Mouse (Mus musculus) liver, adult 2 months (tissue): ENCODE data around the gene Gse1. TPM values are rescaled to one million over a fixed set of nuclear protein-coding genes. Genes with fewer than 3 reads are reported as not detected.

Experiments
- DNase-seq: peaks from one replicate; pipeline ENCODE4 v3.0.0-alpha.2; 2011; ENCODE audit warnings: low read depth, low spot score; ENCODE audit errors: extremely low read depth
- H3K27ac ChIP-seq: fragments of 200-500 bp; replicated peaks from 2 replicates; pipeline ENCODE4 v1.5.1; 2012; ENCODE audit warnings: low read depth, mild to moderate bottlenecking, control low read depth, inconsistent platforms, low read length; ENCODE audit not compliant: insufficient read depth
- H3K27me3 ChIP-seq: fragments of 200-500 bp; 2 replicates; pipeline ENCODE4 v1.6.1; 2012; ENCODE audit warnings: mild to moderate bottlenecking, moderate library complexity, low read length, inconsistent platforms; ENCODE audit not compliant: control insufficient read depth, insufficient read depth
- H3K36me3 ChIP-seq: fragments of 200-500 bp; 2 replicates; pipeline ENCODE4 v1.6.1; 2012; ENCODE audit warnings: low read length, inconsistent platforms; ENCODE audit not compliant: control insufficient read depth, insufficient read depth
- H3K4me1 ChIP-seq: fragments of 200-500 bp; 2 replicates; pipeline ENCODE4 v1.6.1; 2011; ENCODE audit warnings: low read length; ENCODE audit not compliant: control insufficient read depth, insufficient read depth
- H3K4me3 ChIP-seq: fragments of 200-500 bp; 2 replicates; pipeline ENCODE4 v1.5.1; 2011; ENCODE audit warnings: low read depth, mild to moderate bottlenecking, control low read depth, low read length, moderate library complexity; ENCODE audit not compliant: insufficient read depth
- H3K79me2 ChIP-seq: fragments of 200-500 bp; 2 replicates; pipeline ENCODE4 v1.6.1; 2012; ENCODE audit warnings: inconsistent platforms, mild to moderate bottlenecking, low read length, moderate library complexity; ENCODE audit not compliant: control insufficient read depth, insufficient read depth
- H3K9ac ChIP-seq: fragments of 200-500 bp; 2 replicates; pipeline ENCODE4 v1.6.1; 2012; ENCODE audit warnings: low read depth, mild to moderate bottlenecking, control low read depth, inconsistent platforms, low read length
- CTCF ChIP-seq: fragments of 200-500 bp; IDR thresholded peaks from 2 replicates; pipeline ENCODE4 v1.5.1; 2011; ENCODE audit warnings: low read depth, low read length, control low read depth
- POLR2A ChIP-seq: fragments of 200-500 bp; IDR thresholded peaks from 2 replicates; pipeline ENCODE4 v1.6.1; 2011; ENCODE audit warnings: low read length, control low read depth; ENCODE audit not compliant: insufficient read depth; ENCODE audit errors: extremely low read depth
- WGBS: fragments of 180-500 bp; shearing (Covaris S2); methylation state at CpG from one replicate; pipeline ENCODE4 v1.1.7; 2018; 5-methylcytosine and 5-hydroxymethylcytosine counted together
- polyA plus RNA-seq: library from polyadenylated mRNA; depleted of rRNA; stranded (reverse); fragments of >200 nt; gene quantifications from 2 replicates; pipeline ENCODE4 v1.2.3, GENCODE M21; 2012
- total RNA-seq: library from RNA; depleted of rRNA; stranded (reverse); fragments of >200 nt; gene quantifications from 2 replicates; pipeline ENCODE4 v1.2.3, GENCODE M21; 2014

The Gse1 gene
- total and polyA plus RNA-seq, 2 experiments, result 2.6 to 10.0 TPM

- peaks cover 6% of the 10 kb centered on the region for H3K4me1 ChIP-seq
- 86% methylated on average over 5 of the region's 5 CpGs for WGBS
Measured at GRCm38 (mm10) chr8:120297000-120297399, 68.7 kb downstream of the Gse1 start.

DNA sequence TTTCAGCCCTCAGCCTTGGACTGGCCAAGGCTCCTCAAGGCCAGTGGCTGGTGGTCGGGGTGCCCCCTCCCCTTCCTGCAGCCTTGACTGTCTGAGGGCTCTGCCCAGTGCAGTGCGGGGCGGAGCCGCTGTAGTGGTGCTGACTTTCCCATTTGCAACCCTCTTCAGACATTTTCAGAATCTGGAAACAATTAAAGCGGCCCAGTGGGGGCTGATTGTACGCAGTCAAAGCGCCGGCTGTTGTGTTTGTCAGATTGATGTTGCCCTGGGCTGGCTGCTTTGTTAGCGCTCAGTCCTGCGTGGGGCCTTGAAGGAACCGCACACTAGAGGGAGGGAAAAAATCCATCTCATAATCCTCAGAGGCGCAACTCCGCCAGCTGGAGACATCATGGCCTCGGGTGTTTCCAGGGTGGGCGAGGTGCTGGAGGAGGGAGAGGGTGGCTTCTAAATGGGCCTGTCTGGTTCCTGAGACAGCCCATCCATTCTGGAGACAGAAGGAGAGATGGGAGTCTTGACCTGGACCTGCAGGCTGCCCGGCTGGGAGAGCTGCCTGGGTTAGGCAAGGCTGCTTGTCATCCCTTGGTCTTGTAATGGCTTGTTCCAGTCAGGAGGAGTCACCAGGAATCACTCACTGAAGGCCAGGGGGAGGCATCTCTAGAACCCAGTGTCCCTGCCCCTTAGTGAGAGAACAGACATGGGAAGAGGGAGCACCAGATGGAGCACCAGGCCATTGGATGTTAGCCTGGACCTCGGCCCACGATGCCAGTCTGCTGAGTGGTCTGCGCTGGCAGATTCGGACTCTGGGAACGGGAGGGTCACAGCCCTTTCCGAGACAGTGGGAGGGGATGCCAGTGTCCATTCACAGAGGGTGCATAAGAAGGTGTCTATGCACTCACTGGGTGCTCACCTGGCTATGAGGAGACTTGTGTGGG is 70.6 kb downstream of the Gse1 start:
- Histone ChIP-seq H3K79me2 (no peaks in the 10 kb centered on the region), H3K27ac (no peak overlapping the region), H3K9ac (no peak overlapping the region), H3K4me1 (peaks cover 3% of the 10 kb centered on the region), H3K27me3 (no peaks in the 10 kb centered on the region), H3K4me3 (no peak overlapping the region), H3K36me3 (no peaks in the 10 kb centered on the region)
- TF ChIP-seq POLR2A (no peak), CTCF (no peak)
- no peak for DNase-seq
- WGBS, result 91% methylated on average over 22 of the region's 22 CpGs

More at GRCm38 (mm10) chr8:120297000-120297399, 68.7 kb downstream of the Gse1 start:
- TF ChIP-seq POLR2A, result no peak
- TF ChIP-seq CTCF, result no peak
- H3K36me3 ChIP-seq, result no peaks in the 10 kb centered on the region
- no peaks in the 10 kb centered on the region for H3K79me2 ChIP-seq
- no peak overlapping the region for H3K4me3 ChIP-seq
- H3K27me3 ChIP-seq, result no peaks in the 10 kb centered on the region
- DNase-seq, result no peak
- no peak overlapping the region for H3K9ac ChIP-seq
- H3K27ac ChIP-seq, result no peak overlapping the region

GRCm38 (mm10) chr8:120300601-120301141 is 72.4 kb downstream of the Gse1 start:
- Histone ChIP-seq H3K79me2 (no peaks in the 10 kb centered on the region), H3K4me1 (peaks cover 3% of the 10 kb centered on the region), H3K36me3 (no peaks in the 10 kb centered on the region), H3K27me3 (no peaks in the 10 kb centered on the region), H3K9ac (peak overlapping the region; percentile 15; the same call in 1 of the 2 replicates), H3K27ac (no peak overlapping the region), H3K4me3 (no peak overlapping the region)
- peak; percentile 97 for TF ChIP-seq CTCF
- TF ChIP-seq POLR2A, result no peak
- 15% methylated on average over 13 of the region's 13 CpGs for WGBS
- peak; percentile 33 for DNase-seq

GRCm38 (mm10) chr8:120302941-120303675 is 74.9 kb downstream of the Gse1 start:
- no peak for TF ChIP-seq POLR2A
- TF ChIP-seq CTCF, result no peak
- Histone ChIP-seq H3K27me3 (no peaks in the 10 kb centered on the region), H3K4me1 (peaks cover 3% of the 10 kb centered on the region), H3K79me2 (no peaks in the 10 kb centered on the region), H3K4me3 (no peak overlapping the region), H3K27ac (no peak overlapping the region), H3K9ac (no peak overlapping the region), H3K36me3 (no peaks in the 10 kb centered on the region)
- 93% methylated on average over 11 of the region's 11 CpGs for WGBS
- no peak for DNase-seq

GRCm38 (mm10) chr8:120304097-120304496 is 75.8 kb downstream of the Gse1 start:
- Histone ChIP-seq H3K4me3 (no peak overlapping the region), H3K9ac (no peak overlapping the region), H3K36me3 (no peaks in the 10 kb centered on the region), H3K4me1 (peaks cover 6% of the 10 kb centered on the region), H3K27me3 (no peaks in the 10 kb centered on the region), H3K27ac (no peak overlapping the region), H3K79me2 (no peaks in the 10 kb centered on the region)
- WGBS, result 92% methylated on average over 9 of the region's 9 CpGs
- no peak for DNase-seq
- TF ChIP-seq POLR2A (no peak), CTCF (no peak)
